Mouse (Mus musculus) frontal cortex, adult (tissue): ENCODE results near the gene Tmem108.
A peak's percentile ranks its signal among the peaks of the same experiment; 100 is the strongest.

Source experiments
- ATAC-seq: cut with Nextera tagmentation; 2 replicates; pipeline ENCODE4 v1.9.2; 2017; ENCODE audit warnings: mild to moderate bottlenecking, moderate library complexity, mixed read lengths; ENCODE audit not compliant: low TSS enrichment

Gene Tmem108

GRCm38 (mm10) chr9:103549178-103549577 lies 212.5 kb downstream of the Tmem108 start:
- ATAC-seq, result peak; percentile 72

GRCm38 (mm10) chr9:103548606-103549005 lies 213.0 kb downstream of the Tmem108 start:
- ATAC-seq, result no peak

GRCm38 (mm10) chr9:103546695-103547645 lies 214.7 kb downstream of the Tmem108 start:
- ATAC-seq, result no peak

GRCm38 (mm10) chr9:103545729-103546128 lies 215.9 kb downstream of the Tmem108 start:
- ATAC-seq, result no peak

GRCm38 (mm10) chr9:103545271-103545670 lies 216.4 kb downstream of the Tmem108 start:
- ATAC-seq, result no peak

GRCm38 (mm10) chr9:103544599-103544998 lies 217.0 kb downstream of the Tmem108 start:
- ATAC-seq, result peak; percentile 50

GRCm38 (mm10) chr9:103540518-103540917 lies 221.1 kb downstream of the Tmem108 start:
- ATAC-seq, result no peak

- ATAC-seq, result peak; percentile 62; the same call in 1 of the 2 replicates
These were observed 223.4 kb downstream of the Tmem108 start for GRCm38 (mm10) chr9:103538047-103538816.

- no peak for ATAC-seq
These were observed 225.5 kb downstream of the Tmem108 start for GRCm38 (mm10) chr9:103536059-103536634.

- ATAC-seq, result no peak
These were observed 236.5 kb downstream of the Tmem108 start for GRCm38 (mm10) chr9:103525041-103525537.

GRCm38 (mm10) chr9:103524600-103524999 lies 237.0 kb downstream of the Tmem108 start:
- peak; percentile 78 for ATAC-seq

- ATAC-seq, result peak; percentile 24; the same call in 1 of the 2 replicates
These were observed 237.8 kb downstream of the Tmem108 start for GRCm38 (mm10) chr9:103523742-103524403.

- ATAC-seq, result no peak
These were observed 238.6 kb downstream of the Tmem108 start for GRCm38 (mm10) chr9:103523008-103523407.

- ATAC-seq, result no peak
These were observed 247.8 kb downstream of the Tmem108 start for GRCm38 (mm10) chr9:103513884-103514283.

- no peak for ATAC-seq
These were observed 249.4 kb downstream of the Tmem108 start for GRCm38 (mm10) chr9:103512257-103512656.

GRCm38 (mm10) chr9:103506968-103507584 lies 254.6 kb downstream of the Tmem108 start:
- no peak for ATAC-seq

- no peak for ATAC-seq
These were observed 256.6 kb downstream of the Tmem108 start for GRCm38 (mm10) chr9:103505067-103505466.

- peak; percentile 68 for ATAC-seq
These were observed 257.0 kb downstream of the Tmem108 start for GRCm38 (mm10) chr9:103504646-103505045.

- no peak for ATAC-seq
These were observed 257.9 kb downstream of the Tmem108 start for GRCm38 (mm10) chr9:103503586-103504298.

- ATAC-seq, result no peak
These were observed 259.0 kb downstream of the Tmem108 start for GRCm38 (mm10) chr9:103502655-103503054.
